Mouse (Mus musculus) testis, adult 2 months (tissue): ENCODE results near the gene Kctd20.

Source experiments
- CTCF ChIP-seq: fragments of 200-500 bp; IDR thresholded peaks from 2 replicates; pipeline ENCODE4 v1.5.1; 2012; ENCODE audit warnings: low read depth, mild to moderate bottlenecking, inconsistent platforms, low read length, moderate library complexity; ENCODE audit not compliant: control insufficient read depth, insufficient read depth, insufficient replicate concordance
- POLR2A ChIP-seq: fragments of 200-500 bp; IDR thresholded peaks from 2 replicates; pipeline ENCODE4 v1.6.1; 2012; ENCODE audit warnings: low read depth, mild to moderate bottlenecking, inconsistent platforms, low read length, moderate library complexity; ENCODE audit not compliant: control insufficient read depth

DNA sequence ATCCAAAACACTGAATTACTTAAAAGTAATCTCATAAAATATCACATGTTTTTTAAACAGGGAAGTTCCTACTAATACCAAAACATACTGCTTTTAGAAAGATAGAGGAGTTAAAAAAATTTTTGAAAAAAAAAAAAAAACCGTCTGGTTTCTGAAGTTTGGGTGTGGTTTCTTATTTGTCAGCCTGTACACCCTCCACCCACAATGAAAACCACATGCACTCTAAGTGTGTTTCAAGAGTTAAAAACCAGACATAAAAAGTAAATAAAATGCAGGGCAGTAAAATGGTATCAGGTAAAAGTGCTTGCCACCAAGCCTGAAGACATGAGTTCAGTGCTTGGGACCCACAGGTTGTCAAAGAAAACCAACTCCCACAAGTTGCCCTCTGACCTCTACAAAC is 52.0 kb downstream of the Kctd20 start:
- no peak for TF ChIP-seq CTCF
- TF ChIP-seq POLR2A, result no peak
